Mouse (Mus musculus) heart, adult 2 months (tissue): ENCODE measurements around the gene D2hgdh.

ENCODE experiments used
- CTCF ChIP-seq: fragments of 200-600 bp; IDR thresholded peaks from 2 replicates; pipeline ENCODE4 v1.8.1; 2022; ENCODE audit warnings: antibody characterized with exemption, mild to moderate bottlenecking, moderate library complexity
- EP300 ChIP-seq: fragments of 200-500 bp; IDR thresholded peaks from 2 replicates; pipeline ENCODE4 v1.6.1; 2011; ENCODE audit warnings: low read depth, low read length, control low read depth; ENCODE audit not compliant: insufficient read depth
- POLR2A ChIP-seq: fragments of 200-500 bp; IDR thresholded peaks from 2 replicates; pipeline ENCODE4 v1.6.1; 2011; ENCODE audit warnings: mild to moderate bottlenecking, low read depth, low read length, control low read depth; ENCODE audit not compliant: insufficient read depth

DNA sequence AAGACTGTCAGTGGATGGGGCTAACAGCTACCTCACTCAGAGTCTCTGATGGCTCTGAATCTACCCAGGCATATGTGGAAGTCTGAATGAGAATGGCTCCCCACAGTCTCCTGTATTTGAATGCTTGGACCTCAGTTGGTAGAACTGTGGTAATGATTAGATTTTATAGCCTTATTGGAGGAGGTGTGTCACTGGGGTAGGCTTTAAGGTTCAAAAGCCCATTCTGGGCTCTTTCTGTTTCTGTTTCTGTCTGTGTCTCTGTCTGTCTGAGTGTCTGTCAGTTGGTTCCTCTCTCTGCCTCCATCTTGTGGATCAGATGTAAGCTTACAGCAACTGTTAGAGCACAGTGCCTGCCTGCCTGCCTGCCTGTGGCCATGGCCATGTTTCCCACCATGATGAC, 34.9 kb downstream of the D2hgdh start:
- TF ChIP-seq CTCF (no peak), POLR2A (no peak), EP300 (no peak)
